Mouse (Mus musculus): ENCODE measurements around the gene Afg1l. TPM values are rescaled to one million over a fixed set of nuclear protein-coding genes. Genes with fewer than 3 reads are reported as not detected.

Afg1l gene
- polyA plus RNA-seq, 1 experiment from 2014 or later: 8.3 TPM

GRCm38 (mm10) chr10:42300805-42301204 is 177.6 kb downstream of the Afg1l start:
- Histone ChIP-seq H3K9me3 (ENCODE audit: control insufficient read depth, low read length) (no peaks in the 10 kb centered on the region), H3K9ac (ENCODE audit: low read length) (no peak overlapping the region), H3K27ac (ENCODE audit: low read depth) (no peak overlapping the region), H3K4me3 (ENCODE audit: low read depth, low read length) (no peak overlapping the region), H3K27me3 (replicated peaks; ENCODE audit: control insufficient read depth, insufficient read depth, low read length) (no peaks in the 10 kb centered on the region; the same call in 1 of the 2 replicates), H3K4me2 (ENCODE audit: low read length) (no peak overlapping the region), H3K4me1 (replicated peaks; ENCODE audit: control insufficient read depth, insufficient read depth, low read length) (no peaks in the 10 kb centered on the region), H3K36me3 (ENCODE audit: control insufficient read depth, insufficient read depth, low read length) (no peaks in the 10 kb centered on the region)
- WGBS: 56% methylated on average over 4 of the region's 4 CpGs
- no peak for DNase-seq (ENCODE audit: low spot score)
- ATAC-seq (replicated peaks; ENCODE audit: low FRiP score, low TSS enrichment, low read depth): no peak

GRCm38 (mm10) chr10:42299967-42300366 is 178.4 kb downstream of the Afg1l start:
- 41% methylated on average over 7 of the region's 7 CpGs for WGBS
- ATAC-seq (replicated peaks; ENCODE audit: low FRiP score, low TSS enrichment, low read depth) (no peak), DNase-seq (ENCODE audit: low spot score) (no peak)
- no peaks in the 10 kb centered on the region for H3K36me3 ChIP-seq (ENCODE audit: control insufficient read depth, insufficient read depth, low read length)
- H3K4me2 ChIP-seq (ENCODE audit: low read length): no peak overlapping the region
- H3K9me3 ChIP-seq (ENCODE audit: control insufficient read depth, low read length): no peaks in the 10 kb centered on the region
- H3K9ac ChIP-seq (ENCODE audit: low read length): no peak overlapping the region
- H3K27ac ChIP-seq (ENCODE audit: low read depth): no peak overlapping the region
- no peaks in the 10 kb centered on the region for H3K4me1 ChIP-seq (replicated peaks; ENCODE audit: control insufficient read depth, insufficient read depth, low read length)
- H3K27me3 ChIP-seq (replicated peaks; ENCODE audit: control insufficient read depth, insufficient read depth, low read length): no peaks in the 10 kb centered on the region; the same call in 1 of the 2 replicates
- H3K4me3 ChIP-seq (ENCODE audit: low read depth, low read length): no peak overlapping the region

- H3K27ac ChIP-seq (ENCODE audit: low read depth): no peak overlapping the region
- H3K36me3 ChIP-seq (ENCODE audit: control insufficient read depth, insufficient read depth, low read length): no peaks in the 10 kb centered on the region
- 90% methylated on average over 6 of the region's 6 CpGs for WGBS
- no peak overlapping the region for H3K4me2 ChIP-seq (ENCODE audit: low read length)
- no peak overlapping the region for H3K9ac ChIP-seq (ENCODE audit: low read length)
- ATAC-seq (replicated peaks; ENCODE audit: low FRiP score, low TSS enrichment, low read depth) (no peak), DNase-seq (ENCODE audit: low spot score) (no peak)
- no peaks in the 10 kb centered on the region for H3K4me1 ChIP-seq (replicated peaks; ENCODE audit: control insufficient read depth, insufficient read depth, low read length)
- H3K27me3 ChIP-seq (replicated peaks; ENCODE audit: control insufficient read depth, insufficient read depth, low read length): no peaks in the 10 kb centered on the region; the same call in 1 of the 2 replicates
- H3K4me3 ChIP-seq (ENCODE audit: low read depth, low read length): no peak overlapping the region
- no peaks in the 10 kb centered on the region for H3K9me3 ChIP-seq (ENCODE audit: control insufficient read depth, low read length)
Observed at GRCm38 (mm10) chr10:42299426-42299825, 178.9 kb downstream of the Afg1l start.

- no peaks in the 10 kb centered on the region; the same call in 1 of the 2 replicates for H3K27me3 ChIP-seq (replicated peaks; ENCODE audit: control insufficient read depth, insufficient read depth, low read length)
- DNase-seq (ENCODE audit: low spot score) (no peak), ATAC-seq (replicated peaks; ENCODE audit: low FRiP score, low TSS enrichment, low read depth) (no peak)
- no peaks in the 10 kb centered on the region for H3K4me1 ChIP-seq (replicated peaks; ENCODE audit: control insufficient read depth, insufficient read depth, low read length)
- H3K4me3 ChIP-seq (ENCODE audit: low read depth, low read length): no peak overlapping the region
- WGBS: 97% methylated on average over 1 of the region's 1 CpGs
- no peak overlapping the region for H3K27ac ChIP-seq (ENCODE audit: low read depth)
- H3K9ac ChIP-seq (ENCODE audit: low read length): no peak overlapping the region
- no peak overlapping the region for H3K4me2 ChIP-seq (ENCODE audit: low read length)
- no peaks in the 10 kb centered on the region for H3K36me3 ChIP-seq (ENCODE audit: control insufficient read depth, insufficient read depth, low read length)
- no peaks in the 10 kb centered on the region for H3K9me3 ChIP-seq (ENCODE audit: control insufficient read depth, low read length)
Observed at GRCm38 (mm10) chr10:42297954-42298353, 180.4 kb downstream of the Afg1l start.

GRCm38 (mm10) chr10:42297109-42297508 is 181.3 kb downstream of the Afg1l start:
- no peak for ATAC-seq (replicated peaks; ENCODE audit: low FRiP score, low TSS enrichment, low read depth)
- H3K4me2 ChIP-seq (ENCODE audit: low read length): no peak overlapping the region
- no peak overlapping the region for H3K4me3 ChIP-seq (ENCODE audit: low read depth, low read length)
- no peak overlapping the region for H3K9ac ChIP-seq (ENCODE audit: low read length)
- no peaks in the 10 kb centered on the region for H3K9me3 ChIP-seq (ENCODE audit: control insufficient read depth, low read length)
- H3K36me3 ChIP-seq (ENCODE audit: control insufficient read depth, insufficient read depth, low read length): no peaks in the 10 kb centered on the region
- WGBS: 85% methylated on average over 2 of the region's 2 CpGs
- no peak for DNase-seq (ENCODE audit: low spot score)
- H3K27me3 ChIP-seq (replicated peaks; ENCODE audit: control insufficient read depth, insufficient read depth, low read length): no peaks in the 10 kb centered on the region
- no peak overlapping the region for H3K27ac ChIP-seq (ENCODE audit: low read depth)
- no peaks in the 10 kb centered on the region for H3K4me1 ChIP-seq (replicated peaks; ENCODE audit: control insufficient read depth, insufficient read depth, low read length)

- ATAC-seq (replicated peaks; ENCODE audit: low FRiP score, low TSS enrichment, low read depth): no peak
- H3K4me2 ChIP-seq (ENCODE audit: low read length): no peak overlapping the region
- no peak overlapping the region for H3K27ac ChIP-seq (ENCODE audit: low read depth)
- H3K36me3 ChIP-seq (ENCODE audit: control insufficient read depth, insufficient read depth, low read length): no peaks in the 10 kb centered on the region
- DNase-seq (ENCODE audit: low spot score): no peak
- no peaks in the 10 kb centered on the region for H3K27me3 ChIP-seq (replicated peaks; ENCODE audit: control insufficient read depth, insufficient read depth, low read length)
- H3K4me1 ChIP-seq (replicated peaks; ENCODE audit: control insufficient read depth, insufficient read depth, low read length): no peaks in the 10 kb centered on the region
- no peak overlapping the region for H3K9ac ChIP-seq (ENCODE audit: low read length)
- no peaks in the 10 kb centered on the region for H3K9me3 ChIP-seq (ENCODE audit: control insufficient read depth, low read length)
- 57% methylated on average over 4 of the region's 4 CpGs for WGBS
- no peak overlapping the region for H3K4me3 ChIP-seq (ENCODE audit: low read depth, low read length)
Observed at GRCm38 (mm10) chr10:42296559-42296958, 181.8 kb downstream of the Afg1l start.

GRCm38 (mm10) chr10:42295028-42295427 is 183.3 kb downstream of the Afg1l start:
- DNase-seq (ENCODE audit: low spot score): peak; percentile 49
- ATAC-seq (replicated peaks; ENCODE audit: low FRiP score, low TSS enrichment, low read depth): no peak

GRCm38 (mm10) chr10:42294392-42294791 is 184.0 kb downstream of the Afg1l start:
- Histone ChIP-seq H3K36me3 (ENCODE audit: control insufficient read depth, insufficient read depth, low read length) (no peaks in the 10 kb centered on the region), H3K4me2 (ENCODE audit: low read length) (no peak overlapping the region), H3K4me3 (ENCODE audit: low read depth, low read length) (no peak overlapping the region), H3K27ac (ENCODE audit: low read depth) (no peak overlapping the region), H3K9me3 (ENCODE audit: control insufficient read depth, low read length) (no peaks in the 10 kb centered on the region), H3K4me1 (replicated peaks; ENCODE audit: control insufficient read depth, insufficient read depth, low read length) (no peaks in the 10 kb centered on the region), H3K9ac (ENCODE audit: low read length) (no peak overlapping the region), H3K27me3 (replicated peaks; ENCODE audit: control insufficient read depth, insufficient read depth, low read length) (no peaks in the 10 kb centered on the region)
- DNase-seq (ENCODE audit: low spot score) (no peak), ATAC-seq (replicated peaks; ENCODE audit: low FRiP score, low TSS enrichment, low read depth) (no peak)
- 62% methylated on average over 2 of the region's 2 CpGs for WGBS

More at GRCm38 (mm10) chr10:42295028-42295427, 183.3 kb downstream of the Afg1l start:
- no peak overlapping the region for H3K9ac ChIP-seq (ENCODE audit: low read length)
- H3K36me3 ChIP-seq (ENCODE audit: control insufficient read depth, insufficient read depth, low read length): no peaks in the 10 kb centered on the region
- no peak overlapping the region for H3K4me2 ChIP-seq (ENCODE audit: low read length)
- no peak overlapping the region for H3K4me3 ChIP-seq (ENCODE audit: low read depth, low read length)
- H3K27me3 ChIP-seq (replicated peaks; ENCODE audit: control insufficient read depth, insufficient read depth, low read length): no peaks in the 10 kb centered on the region
- H3K9me3 ChIP-seq (ENCODE audit: control insufficient read depth, low read length): no peaks in the 10 kb centered on the region
- no peak overlapping the region for H3K27ac ChIP-seq (ENCODE audit: low read depth)
- H3K4me1 ChIP-seq (replicated peaks; ENCODE audit: control insufficient read depth, insufficient read depth, low read length): no peaks in the 10 kb centered on the region
- WGBS: 7% methylated on average over 1 of the region's 1 CpGs

GRCm38 (mm10) chr10:42293877-42294276 is 184.5 kb downstream of the Afg1l start:
- no peaks in the 10 kb centered on the region for H3K36me3 ChIP-seq (ENCODE audit: control insufficient read depth, insufficient read depth, low read length)
- H3K4me3 ChIP-seq (ENCODE audit: low read depth, low read length): no peak overlapping the region
- ATAC-seq (replicated peaks; ENCODE audit: low FRiP score, low TSS enrichment, low read depth) (no peak), DNase-seq (ENCODE audit: low spot score) (peak; percentile 48)
- no peak overlapping the region for H3K27ac ChIP-seq (ENCODE audit: low read depth)
- no peak overlapping the region for H3K4me2 ChIP-seq (ENCODE audit: low read length)
- H3K9me3 ChIP-seq (ENCODE audit: control insufficient read depth, low read length): no peaks in the 10 kb centered on the region
- H3K4me1 ChIP-seq (replicated peaks; ENCODE audit: control insufficient read depth, insufficient read depth, low read length): no peaks in the 10 kb centered on the region
- 57% methylated on average over 4 of the region's 4 CpGs for whole genome bisulfite sequencing
- H3K9ac ChIP-seq (ENCODE audit: low read length): no peak overlapping the region
- no peaks in the 10 kb centered on the region for H3K27me3 ChIP-seq (replicated peaks; ENCODE audit: control insufficient read depth, insufficient read depth, low read length)

Measured in intestine, embryonic 14.5 days (tissue).